Mouse (Mus musculus): Measurements from ENCODE around the gene Tmprss2.

GRCm38 (mm10) chr16:97534876-97535461, 76.0 kb downstream of the Tmprss2 start:
- no peak for TF ChIP-seq CTCF (IDR thresholded peaks at IDR 0.05)
- TF ChIP-seq EP300 (IDR thresholded peaks at IDR 0.05): no peak
